Mouse (Mus musculus): Measurements from ENCODE around the gene Olfr325.

DNA sequence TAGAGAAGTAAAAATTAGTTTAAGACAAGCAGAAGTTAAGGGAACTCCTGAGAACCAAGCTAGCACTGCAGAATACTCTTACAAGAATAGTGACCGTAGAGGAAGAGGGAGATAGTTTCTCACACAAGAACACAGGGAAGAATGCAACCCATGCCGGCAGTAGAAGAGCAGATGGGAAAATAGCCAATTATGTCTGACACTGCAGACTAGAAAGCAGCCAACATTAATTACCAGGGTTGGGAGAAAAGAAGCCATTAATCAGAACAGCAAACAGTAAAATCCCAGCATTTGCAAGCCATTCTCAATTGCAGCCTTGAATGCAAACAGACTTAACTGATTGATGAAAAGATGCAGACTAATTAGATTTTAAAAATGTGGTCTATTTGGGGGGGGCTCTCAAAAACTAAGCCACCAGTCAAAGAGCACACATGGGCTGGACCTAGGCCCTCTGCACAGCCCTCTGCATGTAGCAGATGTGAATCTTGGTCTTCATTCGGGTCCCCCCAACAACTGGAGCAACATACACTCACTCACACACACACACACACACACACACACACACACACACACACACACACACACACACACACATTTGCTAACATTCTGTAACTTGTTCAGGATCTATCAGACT, 11.2 kb downstream of the Olfr325 start:
- no peak for TF ChIP-seq CTCF (conservative IDR thresholded peaks at IDR 0.05; ENCODE audit: low read length)
- no peak for TF ChIP-seq POU5F1 (IDR thresholded peaks at IDR 0.05; ENCODE audit: borderline replicate concordance, low read length)
- no peak for TF ChIP-seq NANOG (IDR thresholded peaks at IDR 0.05; ENCODE audit: borderline replicate concordance, low read length)

All from E14TG2a.4 (cell line).